26 mouse cellular contexts compared by ENCODE assay signal in the genomic region with DNA sequence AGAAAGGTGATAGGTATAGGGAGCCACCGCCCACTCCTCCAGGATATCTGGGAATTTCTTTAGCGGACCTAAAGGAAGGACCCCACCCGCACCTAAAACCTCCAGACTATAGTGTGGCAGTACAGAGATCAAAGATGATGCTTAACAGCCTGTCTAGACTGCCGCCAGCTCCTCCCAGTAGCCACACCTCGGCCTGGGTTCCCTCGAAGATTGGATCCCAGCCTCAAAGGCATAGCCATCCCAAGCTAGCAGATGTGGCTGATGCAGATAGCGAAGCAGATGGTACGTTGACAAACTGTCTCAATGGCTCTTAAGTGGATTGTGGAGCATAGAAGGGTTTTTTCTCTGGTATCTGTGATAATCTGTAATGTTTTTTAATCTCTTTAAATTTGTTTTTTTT.
A peak's percentile ranks its signal among the peaks of the same experiment; 100 is the strongest.
DNase-seq lines count a peak whose midpoint lies in the region; ATAC-seq lines count a peak whose summit lies in the region.
"Had no signal": no experiment of that assay in that cellular context is flagged by ENCODE, and none has a peak within 500 bp of the region (broad histone marks: within the 10 kb centered on the region; RNA-seq: fewer than 3 reads in every experiment).

No protein-coding gene starts in this region.

- H3K36me3 ChIP-seq in forebrain, embryonic 13.5 days (ENCODE audit: poor library complexity, severe bottlenecking) = peaks cover 66% of the 10 kb centered on the region
- H3K36me3 ChIP-seq in forebrain, embryonic 12.5 days (replicated peaks) = peaks cover 36% of the 10 kb centered on the region
- H3K36me3 ChIP-seq in heart, embryonic 11.5 days (ENCODE audit: control insufficient read depth, insufficient read depth, low read length) = peaks cover 17% of the 10 kb centered on the region

- no peak for ATAC-seq in forebrain, embryonic 13.5 days
- ATAC-seq in forebrain, embryonic 12.5 days (ENCODE audit: low FRiP score) = no peak
- no peak for ATAC-seq in heart, embryonic 11.5 days (replicated peaks; ENCODE audit: insufficient number of reproducible peaks, low FRiP score, low TSS enrichment)
- ATAC-seq in megakaryocyte progenitor cell, adult 5-6 weeks (replicated peaks; ENCODE audit: poor library complexity) = peak; percentile 26; the same call in 1 of the 2 replicates
- ATAC-seq in erythroblast, adult 5-6 weeks (replicated peaks; ENCODE audit: low FRiP score, poor library complexity, severe bottlenecking) = no peak
- ATAC-seq: activated CD4-positive, CD25-positive, alpha-beta regulatory T cell, adult 4 months; forebrain, postnatal 0 days; hindbrain, postnatal 0 days; inflammation-experienced regulatory T-cells, adult 6 months; intestine, embryonic 16.5 days had no signal

- peak overlapping the region; percentile 25; the same call in 1 of the 2 replicates for H3K27ac ChIP-seq in forebrain, embryonic 13.5 days
- no peak overlapping the region for H3K27ac ChIP-seq in forebrain, embryonic 12.5 days
- no peak overlapping the region for H3K27ac ChIP-seq in heart, embryonic 11.5 days (ENCODE audit: low read depth, low read length)
- H3K27ac ChIP-seq: heart, embryonic 13.5 days; hindbrain, embryonic 14.5 days; hindbrain, postnatal 0 days had no signal

- intact Hi-C loops in left cerebral cortex, postnatal 36 days (cut with DNase I) = no loop called here

- no peak overlapping the region for H3K4me3 ChIP-seq in forebrain, embryonic 13.5 days
- H3K4me3 ChIP-seq in forebrain, embryonic 12.5 days (replicated peaks) = no peak overlapping the region
- no peak overlapping the region for H3K4me3 ChIP-seq in heart, embryonic 11.5 days (ENCODE audit: low read depth, low read length)
- H3K4me3 ChIP-seq: heart, embryonic 13.5 days had no signal

- no peaks in the 10 kb centered on the region for H3K27me3 ChIP-seq in forebrain, embryonic 13.5 days
- H3K27me3 ChIP-seq in forebrain, embryonic 12.5 days = no peaks in the 10 kb centered on the region
- no peaks in the 10 kb centered on the region for H3K27me3 ChIP-seq in heart, embryonic 11.5 days (ENCODE audit: control insufficient read depth, insufficient read depth, low read length)
- H3K27me3 ChIP-seq: heart, embryonic 13.5 days had no signal

- 79% methylated on average over 8 of the region's 8 CpGs for WGBS in forebrain, embryonic 13.5 days
- WGBS in forebrain, embryonic 12.5 days = 87% methylated on average over 8 of the region's 8 CpGs
- 80% methylated on average over 8 of the region's 8 CpGs for WGBS in heart, embryonic 11.5 days (ENCODE audit: insufficient replicate concordance)

- no peaks in the 10 kb centered on the region for H3K9me3 ChIP-seq in forebrain, embryonic 13.5 days (replicated peaks)
- H3K9me3 ChIP-seq in forebrain, embryonic 12.5 days = no peaks in the 10 kb centered on the region
- H3K9me3 ChIP-seq in heart, embryonic 11.5 days (replicated peaks; ENCODE audit: control insufficient read depth, low read length) = no peaks in the 10 kb centered on the region
- H3K9me3 ChIP-seq: G1E; heart, embryonic 13.5 days had no signal

- H3K4me1 ChIP-seq in forebrain, embryonic 13.5 days = no peaks in the 10 kb centered on the region
- H3K4me1 ChIP-seq in forebrain, embryonic 12.5 days = no peaks in the 10 kb centered on the region
- no peaks in the 10 kb centered on the region for H3K4me1 ChIP-seq in heart, embryonic 11.5 days (ENCODE audit: control insufficient read depth, insufficient read depth, low read length)
- H3K4me1 ChIP-seq: heart, embryonic 13.5 days had no signal

- DNase-seq in heart, adult 11 months = peak; percentile 79
- peak; percentile 38 for DNase-seq in ZHBTc4 (ENCODE audit: low read depth, low spot score)
- no peak for DNase-seq in left cerebral cortex, postnatal 36 days (ENCODE audit: low spot score in 2 of 2)
- DNase-seq: adrenal gland, adult 8-10 months; adrenal gland, postnatal 25 days; cerebellum, adult 18-20 months; cerebellum, adult 9-10 months; cerebellum, postnatal 14 days; forebrain, postnatal 0 days; gastrocnemius, postnatal 36 days; heart, adult 18-20 months; heart, postnatal 14 days; heart, postnatal 4 days; kidney, adult 18-20 months had no signal

- no peak overlapping the region for H3K4me2 ChIP-seq in forebrain, embryonic 13.5 days
- H3K4me2 ChIP-seq in forebrain, embryonic 12.5 days = no peak overlapping the region
- H3K4me2 ChIP-seq in heart, embryonic 11.5 days = no peak overlapping the region
- H3K4me2 ChIP-seq: heart, embryonic 13.5 days; hindbrain, embryonic 14.5 days had no signal

- no peak overlapping the region for H3K9ac ChIP-seq in forebrain, embryonic 13.5 days
- H3K9ac ChIP-seq in forebrain, embryonic 12.5 days = no peak overlapping the region
- H3K9ac ChIP-seq in heart, embryonic 11.5 days (ENCODE audit: low read depth, low read length) = no peak overlapping the region
- H3K9ac ChIP-seq: forebrain, postnatal 0 days; heart, embryonic 13.5 days; hindbrain, embryonic 14.5 days had no signal

Comparison
In these comparisons a context has a peak if more than half of its experiments do, and no peak if none do; other contexts are left out.
1. DNase-seq: peak in heart, adult 11 months (single experiment) and ZHBTc4 (single experiment); none in left cerebral cortex, postnatal 36 days (0 of 2).